Mouse (Mus musculus): ENCODE measurements around the gene Yae1d1. TPM values are rescaled to one million over a fixed set of nuclear protein-coding genes. Genes with fewer than 3 reads are reported as not detected.
"Not testable (repeated sequence)": the region's sequence is repeated elsewhere in the genome, so short reads cannot be mapped to it uniquely, and the experiment has no call there.

The Yae1d1 gene
- 10 to 100 TPM; 24.3 to 24.9 TPM for total RNA-seq (2021)
- long read RNA-seq, experiment 1, full-length matches to known transcripts = 25 of 26 reads
- long read RNA-seq, experiment 1, partial matches to known transcripts = 1 of 26 reads
- long read RNA-seq, experiment 1, other reads (novel, unspliced or antisense) = 0 of 26 reads
- long read RNA-seq, experiment 2, full-length matches to known transcripts = 48 of 51 reads
- long read RNA-seq, experiment 2, partial matches to known transcripts = 0 of 51 reads
- long read RNA-seq, experiment 2, other reads (novel, unspliced or antisense) = 3 of 51 reads

DNA sequence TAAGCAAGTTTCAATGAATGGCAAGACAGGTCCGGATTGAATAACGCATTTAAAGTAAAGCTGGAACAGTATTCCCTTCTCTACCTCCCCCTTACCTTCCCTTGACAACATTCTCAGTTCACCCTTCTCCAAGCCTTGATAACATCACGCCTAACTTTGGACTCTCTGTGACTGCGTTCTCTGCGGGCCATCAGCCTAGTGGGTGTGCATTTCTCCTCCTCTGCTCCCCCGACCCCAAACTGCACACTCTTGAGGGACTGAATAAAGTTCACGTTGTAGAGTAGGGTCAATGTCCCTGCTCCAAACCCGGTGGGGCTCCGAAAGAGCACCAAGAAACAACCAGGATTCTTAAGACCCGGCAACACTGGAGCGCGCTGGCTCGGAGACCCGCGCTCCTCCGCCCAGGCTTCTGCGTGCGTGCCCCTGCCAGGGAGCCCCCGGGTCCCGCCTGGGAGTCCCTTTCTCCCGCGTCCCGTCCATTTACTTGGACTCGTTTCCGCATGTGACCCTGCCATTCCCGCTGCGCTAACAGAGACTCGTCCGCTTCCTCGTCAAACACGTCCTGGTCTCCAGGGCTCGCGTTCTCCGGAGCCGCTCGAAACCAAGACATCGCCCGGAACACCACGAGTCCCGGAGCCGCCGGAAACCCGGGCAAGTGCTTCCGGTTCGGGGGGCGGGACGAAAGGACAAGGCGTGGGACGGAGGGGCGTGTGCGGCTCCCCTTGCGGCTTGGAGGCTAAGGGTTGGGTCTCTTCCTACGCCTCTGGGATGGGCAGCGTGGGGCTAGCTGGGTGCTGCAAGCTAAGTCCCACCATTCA lies at the start of gene Yae1d1:
Gene Yae1d1 (minus strand): TSS at position 653 of the 818 bp plus-strand sequence.
- DNase-seq (ENCODE audit: low spot score in 2 of 2) = peak; percentile 88 to 92

DNA sequence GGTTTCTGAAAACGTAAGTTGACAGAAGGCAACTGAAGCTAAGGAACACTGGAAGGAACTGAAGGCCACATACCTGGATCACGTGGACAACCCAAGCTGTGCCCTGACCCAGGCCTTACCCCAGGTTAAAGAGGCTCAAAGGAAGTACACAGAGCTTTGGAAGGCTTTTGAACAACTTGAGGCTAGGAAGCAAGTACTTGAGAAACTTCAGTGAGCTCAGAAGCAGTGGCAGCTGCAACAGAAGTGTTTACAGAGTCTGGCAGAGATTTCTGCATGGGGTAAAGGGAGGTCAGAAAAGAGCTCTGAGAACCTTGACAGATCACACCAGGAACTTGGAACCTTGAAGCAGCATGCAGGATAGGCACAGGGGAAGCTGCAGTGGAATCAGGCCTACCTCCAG lies 45.7 kb upstream of the Yae1d1 start:
- no peak for DNase-seq (ENCODE audit: low spot score in 2 of 2)

DNA sequence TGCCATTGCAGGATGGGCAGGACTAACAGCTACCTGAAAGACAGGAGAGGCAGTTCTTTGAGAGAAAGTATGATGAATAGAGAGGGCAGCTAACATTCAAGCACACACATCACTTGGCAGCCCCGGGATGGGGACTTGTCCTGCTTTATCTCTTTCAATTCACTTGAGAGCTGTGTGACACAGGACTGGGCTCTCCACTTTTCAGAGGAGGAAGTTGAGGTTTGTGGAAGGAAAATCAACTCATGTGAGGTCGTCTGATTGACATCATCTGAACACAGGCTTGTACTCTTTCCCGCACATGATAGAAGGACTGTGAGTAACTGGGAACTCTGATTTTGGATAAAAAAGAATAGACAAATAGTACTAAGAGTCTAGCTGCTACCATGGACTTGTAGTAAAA lies 23.5 kb upstream of the Yae1d1 start:
- DNase-seq (ENCODE audit: low spot score in 2 of 2) = no peak

DNA sequence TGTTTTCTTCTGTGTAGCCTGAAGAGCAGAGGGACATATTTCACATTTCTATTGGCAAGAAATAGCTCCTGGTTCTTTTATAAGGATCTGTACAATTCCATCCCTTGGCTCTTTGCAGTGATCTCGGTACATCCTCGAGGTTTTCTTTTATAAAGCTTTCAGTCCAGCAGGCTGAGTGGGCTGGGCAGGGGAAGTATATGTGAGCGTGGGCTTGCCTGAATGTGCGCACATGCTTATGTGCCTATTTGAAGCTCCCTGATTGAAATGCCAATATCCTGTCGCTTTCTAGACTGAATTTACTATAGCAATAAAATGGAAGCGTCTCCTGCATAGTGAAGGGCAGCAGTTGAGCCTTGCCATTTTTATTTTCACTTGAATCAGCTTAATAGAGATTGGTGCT lies 20.1 kb upstream of the Yae1d1 start:
- no peak for DNase-seq (ENCODE audit: low spot score in 2 of 2)

DNA sequence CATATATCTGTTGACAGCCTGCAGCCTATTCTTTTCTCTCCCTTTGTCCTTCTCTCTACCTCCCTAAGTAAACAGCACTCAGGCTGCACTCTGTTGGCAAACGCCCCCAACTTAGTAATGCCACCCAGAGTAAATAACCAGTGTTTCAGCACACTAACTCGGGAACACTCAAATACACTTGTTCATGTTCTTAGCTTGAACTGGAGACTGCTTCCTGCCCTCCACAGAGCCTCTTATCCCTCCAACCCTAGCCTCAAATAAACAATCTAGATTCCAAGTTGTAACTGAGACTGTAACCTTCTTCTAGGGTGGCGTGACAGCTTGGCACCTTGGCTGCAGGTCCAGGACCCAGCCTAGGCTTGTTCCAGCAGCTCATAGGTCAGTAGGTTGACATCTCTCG lies 17.9 kb upstream of the Yae1d1 start:
- DNase-seq (ENCODE audit: low spot score in 2 of 2) = no peak

DNA sequence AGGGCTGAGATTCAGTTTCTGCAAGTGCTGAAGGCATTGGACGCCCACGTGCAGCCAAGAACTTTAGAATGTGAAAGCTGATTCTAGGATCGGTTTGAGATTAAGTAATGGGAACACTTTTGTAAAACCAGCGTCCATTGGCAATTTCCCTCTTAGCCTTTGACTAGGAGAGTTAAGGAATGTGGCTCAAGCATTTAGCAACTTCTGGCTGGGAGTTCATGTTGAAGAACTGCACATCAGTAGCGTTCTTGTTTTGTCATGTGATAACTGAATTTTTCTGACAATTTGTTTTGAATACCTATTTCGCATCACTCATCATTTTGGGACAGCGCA lies 332 bp upstream of the Yae1d1 start:
- no peak for DNase-seq (ENCODE audit: low spot score in 2 of 2)

DNA sequence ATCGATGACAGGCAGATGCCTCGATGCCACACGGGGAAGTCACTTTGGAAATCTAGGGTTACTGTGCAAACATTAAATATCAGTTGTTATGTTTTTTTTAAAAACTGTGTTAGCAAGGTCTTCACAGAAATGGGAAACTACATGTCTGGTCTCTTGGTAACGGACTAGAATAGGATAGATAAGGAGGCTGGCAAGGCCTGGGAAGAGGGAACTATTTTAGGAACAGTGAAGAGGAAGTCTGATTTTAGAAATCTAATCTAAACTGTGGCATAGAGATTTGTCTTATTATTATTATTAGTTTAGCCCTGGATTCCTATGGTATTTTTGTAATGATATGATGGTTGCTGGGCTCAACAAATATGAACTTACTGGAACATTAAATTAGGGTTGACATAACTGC lies 1.1 kb downstream of the Yae1d1 start:
- DNase-seq (ENCODE audit: low spot score in 2 of 2) = no peak

DNA sequence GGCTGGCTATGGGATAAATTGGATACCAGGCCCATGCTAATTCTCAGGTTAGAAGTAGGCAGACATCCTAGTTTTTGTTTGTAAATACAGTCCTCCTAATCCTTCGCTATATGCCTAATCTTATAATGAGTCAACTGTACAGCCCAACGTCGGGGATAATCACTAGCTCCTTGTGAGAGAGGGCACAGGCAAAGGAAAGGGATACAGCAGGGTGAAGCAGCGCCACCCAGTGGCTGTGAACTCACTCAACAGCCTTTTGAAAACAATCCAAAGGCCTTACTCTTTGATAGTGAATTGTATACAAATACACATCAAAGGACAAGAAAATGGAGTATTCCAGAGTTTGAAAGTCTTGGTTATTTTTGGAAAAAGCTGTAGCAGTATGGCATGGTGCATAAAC lies 10.0 kb downstream of the Yae1d1 start:
- peak; percentile 52 to 60 for DNase-seq (ENCODE audit: low spot score in 2 of 2)

DNA sequence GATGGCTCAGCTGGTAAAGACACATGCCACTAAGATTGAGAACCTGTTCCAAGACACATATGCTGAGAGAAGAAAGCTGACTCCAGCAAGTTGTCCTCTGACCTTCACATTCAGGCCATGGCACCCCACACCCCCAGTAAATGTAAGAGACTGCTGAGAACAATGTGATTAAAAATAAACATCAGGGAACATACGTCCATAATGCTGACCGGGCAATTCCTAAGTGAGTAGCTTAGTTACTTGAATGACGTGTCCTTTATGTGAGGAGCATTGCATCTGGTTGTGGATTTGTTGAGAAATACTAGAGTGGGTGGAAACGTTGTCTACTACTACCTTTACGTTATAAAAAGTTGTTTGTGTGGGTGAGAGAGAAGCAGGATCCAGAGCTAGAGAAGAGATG lies 10.5 kb downstream of the Yae1d1 start:
- DNase-seq (ENCODE audit: low spot score in 2 of 2) = no peak

DNA sequence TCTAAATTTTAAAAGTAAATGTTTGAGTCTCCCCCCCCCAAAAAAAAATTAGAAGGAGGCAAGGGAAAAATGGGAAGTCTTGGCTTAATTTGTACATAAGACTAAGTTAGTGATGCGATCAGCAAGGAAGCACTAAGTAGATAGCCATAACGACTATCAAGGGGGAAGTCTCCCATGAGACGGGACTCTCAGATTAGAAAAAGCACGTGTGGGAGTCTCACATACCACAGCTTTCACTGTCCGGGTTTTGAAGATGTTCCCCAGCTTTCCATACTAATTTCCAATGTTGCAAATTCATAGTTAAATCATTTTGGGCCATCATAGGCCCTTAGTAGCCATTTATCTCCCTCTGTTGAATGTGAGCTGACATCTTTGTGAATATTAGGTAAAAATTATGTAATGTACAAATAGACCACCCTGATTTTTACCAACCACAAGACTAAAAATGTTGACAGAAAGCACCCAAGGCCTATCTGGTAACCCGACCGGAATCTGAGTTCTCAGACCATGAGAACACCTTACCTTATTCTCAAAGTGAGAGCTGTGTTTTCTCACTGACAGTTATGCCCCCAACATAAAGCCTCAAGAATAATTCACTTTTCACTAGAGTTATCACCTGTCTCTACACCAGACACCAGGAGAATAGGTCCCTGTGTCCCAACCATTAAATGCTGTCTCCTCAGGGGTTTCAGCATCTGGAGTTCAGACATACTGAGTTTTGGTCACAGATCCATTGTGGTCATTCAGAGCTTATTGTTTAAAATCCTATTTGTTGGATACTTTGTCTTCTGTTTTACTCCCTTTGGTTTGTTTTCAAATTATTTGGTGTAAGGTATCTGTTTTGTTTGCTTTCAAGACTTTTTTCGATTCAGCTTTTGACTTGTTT lies 16.1 kb downstream of the Yae1d1 start:
- no peak for DNase-seq (ENCODE audit: low spot score in 2 of 2)

DNA sequence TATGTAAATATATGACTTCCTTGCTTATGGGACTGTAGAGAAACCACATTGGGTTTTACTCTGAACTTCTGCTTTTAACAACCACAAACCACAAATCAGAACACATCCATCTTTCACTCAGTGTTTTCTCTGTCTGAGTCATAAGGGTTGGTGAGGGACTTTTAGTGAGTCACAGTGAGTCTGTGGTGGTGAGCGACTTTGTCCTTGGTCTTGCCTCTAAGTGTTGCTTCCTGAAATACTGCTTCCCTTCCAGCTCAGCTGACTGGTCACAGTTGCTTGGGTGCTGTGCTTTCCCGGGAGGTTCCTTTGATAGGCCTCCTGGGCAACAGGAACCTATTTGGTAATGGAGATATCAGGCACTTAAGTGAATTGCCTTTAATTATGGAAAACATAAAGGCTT lies 17.3 kb downstream of the Yae1d1 start:
- no peak for DNase-seq (ENCODE audit: low spot score in 2 of 2)

DNA sequence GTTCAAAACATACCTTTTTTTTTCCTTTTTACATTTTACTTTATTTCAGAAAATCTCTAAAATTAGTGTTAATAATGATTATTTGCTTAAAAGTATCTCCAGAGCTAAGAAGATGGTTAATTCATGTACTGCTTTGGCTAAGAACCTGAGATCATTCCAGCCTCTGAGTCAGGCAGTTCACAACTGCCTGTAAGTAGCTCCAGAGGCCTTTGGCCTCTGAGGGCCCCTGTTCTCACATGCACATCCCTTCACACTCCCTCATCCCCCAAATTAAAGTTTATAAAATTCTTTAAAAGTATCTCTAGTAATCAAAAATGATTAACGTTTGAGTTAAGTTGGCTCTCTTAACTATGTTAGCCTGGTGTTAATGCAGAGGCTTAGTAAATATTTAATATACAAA lies 17.7 kb downstream of the Yae1d1 start:
- DNase-seq (ENCODE audit: low spot score in 2 of 2) = no peak

DNA sequence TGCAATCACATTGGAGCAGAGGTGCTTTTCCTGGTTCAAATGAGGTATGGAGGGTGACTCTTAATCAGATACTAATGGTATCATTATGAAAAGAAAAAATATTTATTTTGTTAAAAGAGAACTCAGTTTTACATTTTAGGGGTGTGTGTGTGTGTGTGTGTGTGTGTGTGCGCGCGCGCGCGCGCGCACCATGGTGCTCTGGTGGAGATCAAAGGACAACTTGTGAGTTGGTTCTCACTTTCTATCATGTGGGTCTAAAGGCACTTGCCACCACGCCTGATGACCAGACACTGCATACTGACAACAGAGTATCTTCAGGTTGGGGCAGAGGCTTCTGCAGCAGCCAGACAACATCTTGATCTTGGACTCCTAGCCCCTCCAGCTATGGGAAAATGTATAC lies 18.4 kb downstream of the Yae1d1 start:
- DNase-seq (ENCODE audit: low spot score in 2 of 2) = no peak

DNA sequence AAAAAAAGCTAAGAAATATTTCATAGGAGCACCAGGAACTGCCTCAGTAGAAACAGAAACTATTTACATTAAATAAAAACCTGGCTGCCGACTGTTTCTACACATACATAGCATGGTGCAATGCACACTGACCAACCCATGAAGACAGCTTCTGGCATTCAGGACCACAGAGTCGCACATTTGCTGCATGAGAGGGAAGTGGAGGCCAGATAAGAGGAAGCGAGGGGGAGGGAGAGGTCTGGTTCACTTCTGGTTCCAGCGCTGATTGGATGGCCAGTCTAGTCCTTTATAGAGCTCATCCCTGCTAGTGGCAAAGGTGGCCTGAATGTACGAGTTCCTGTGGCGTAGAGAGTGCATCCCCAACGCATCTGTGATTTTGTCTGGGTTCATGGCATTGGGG lies 32.5 kb downstream of the Yae1d1 start:
- DNase-seq (ENCODE audit: low spot score in 2 of 2) = no peak

DNA sequence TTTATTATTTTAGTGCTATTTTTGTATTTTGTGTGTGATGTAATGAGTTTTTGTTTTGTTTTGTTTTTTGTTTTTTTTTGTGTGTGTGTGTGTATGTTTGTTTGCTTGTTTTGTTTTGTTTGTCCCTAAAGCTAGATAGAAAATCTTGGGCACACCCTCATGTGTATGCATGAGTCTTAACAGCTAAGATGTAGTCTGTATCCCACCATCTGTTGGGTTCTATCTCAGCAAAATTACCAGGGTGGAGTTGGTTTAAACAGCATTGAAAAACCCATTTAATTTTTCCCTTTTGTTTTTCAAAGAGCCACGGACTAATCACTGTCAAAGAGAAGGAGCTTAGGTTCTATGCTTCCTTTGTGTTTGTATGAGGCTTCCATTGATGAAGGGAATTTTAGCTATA lies 38.9 kb downstream of the Yae1d1 start:
- DNase-seq (ENCODE audit: low spot score in 2 of 2) = no peak

DNA sequence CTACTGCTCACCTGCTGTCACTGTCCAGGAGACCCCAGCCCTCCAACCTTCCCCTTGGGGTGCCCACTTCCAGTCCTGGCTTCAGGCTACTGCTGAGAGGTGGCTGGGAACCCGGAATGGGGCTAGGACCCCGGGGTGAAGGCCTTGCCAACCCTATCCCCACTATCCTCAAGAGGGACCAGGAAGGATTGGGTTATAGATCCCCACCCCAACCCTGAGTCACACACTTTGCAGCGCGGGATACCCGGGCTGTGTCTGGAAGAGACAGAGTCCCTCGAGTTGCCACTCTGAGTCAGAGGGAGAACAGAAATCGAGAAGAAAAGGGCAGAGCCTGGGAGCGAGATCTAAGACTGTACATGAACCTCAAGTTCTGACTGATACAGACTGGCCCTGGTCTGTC lies 42.6 kb downstream of the Yae1d1 start:
- not testable (repeated sequence) for DNase-seq (ENCODE audit: low spot score in 2 of 2)

DNA sequence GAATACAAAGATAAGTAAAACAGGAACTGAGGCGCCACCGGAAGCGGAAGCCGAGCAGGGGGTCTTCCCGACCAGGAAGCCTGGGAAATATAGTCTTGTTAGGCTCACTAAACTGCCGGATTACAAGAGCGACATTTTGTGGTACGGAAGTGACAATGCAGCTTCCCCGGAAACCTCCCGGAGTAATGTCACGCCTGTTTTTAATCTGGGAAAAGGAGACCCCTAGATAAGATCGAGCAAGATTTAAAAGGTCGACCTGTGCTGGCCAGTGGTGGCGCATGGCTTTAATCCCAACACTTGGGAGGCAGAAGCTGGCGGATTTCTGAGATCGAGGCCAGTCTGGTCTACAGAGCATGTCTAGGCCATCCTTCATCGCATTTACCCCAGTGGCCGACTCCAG lies 43.6 kb downstream of the Yae1d1 start:
- DNase-seq (ENCODE audit: low spot score in 2 of 2) = no peak

DNA sequence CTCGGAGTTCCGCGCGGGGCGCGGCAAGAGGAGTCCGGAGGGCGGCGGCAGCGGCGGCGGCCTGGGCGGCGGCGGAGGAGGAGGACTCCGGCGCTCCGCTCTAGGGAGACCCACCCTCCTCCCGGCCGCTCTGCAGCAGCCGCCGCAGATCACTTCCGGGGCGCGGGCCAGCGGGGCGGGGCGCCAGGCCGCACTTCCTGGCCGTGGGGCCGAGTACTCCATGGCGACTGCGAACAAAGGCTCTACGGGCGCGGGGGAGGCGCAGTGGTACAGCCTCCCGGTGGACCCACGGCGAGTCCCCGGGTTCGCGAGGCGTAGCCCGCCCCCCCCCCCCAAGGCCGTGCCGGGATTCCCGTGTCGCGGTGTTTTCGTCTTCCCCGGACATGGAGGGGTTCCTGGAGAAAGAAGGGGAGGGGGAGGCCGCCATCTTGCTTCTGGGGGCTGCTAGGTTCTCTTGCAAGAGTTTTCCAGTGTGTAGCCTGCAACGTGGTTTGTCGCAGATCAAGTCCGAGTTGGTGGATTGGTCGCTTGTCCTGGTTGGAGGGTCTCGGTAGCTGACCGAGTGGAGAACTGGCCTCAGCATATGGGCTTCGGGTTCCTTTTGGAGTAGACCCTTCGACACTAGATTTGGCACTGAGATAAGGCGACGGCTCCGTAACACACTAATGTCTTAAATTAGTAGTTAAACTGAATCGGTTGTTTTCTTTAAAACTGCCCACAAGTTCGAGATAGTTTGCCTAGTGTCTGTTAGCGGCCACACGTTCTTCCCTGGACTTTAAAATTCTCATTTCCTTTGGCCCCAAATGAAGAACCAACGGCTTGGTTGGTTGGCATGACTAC lies 48.9 kb downstream of the Yae1d1 start, which contains the start of gene Rala:
Gene Rala (minus strand): TSS at position 162 of the 840 bp plus-strand sequence.
- peak; percentile 91 to 96 for DNase-seq (ENCODE audit: low spot score in 2 of 2)

DNA sequence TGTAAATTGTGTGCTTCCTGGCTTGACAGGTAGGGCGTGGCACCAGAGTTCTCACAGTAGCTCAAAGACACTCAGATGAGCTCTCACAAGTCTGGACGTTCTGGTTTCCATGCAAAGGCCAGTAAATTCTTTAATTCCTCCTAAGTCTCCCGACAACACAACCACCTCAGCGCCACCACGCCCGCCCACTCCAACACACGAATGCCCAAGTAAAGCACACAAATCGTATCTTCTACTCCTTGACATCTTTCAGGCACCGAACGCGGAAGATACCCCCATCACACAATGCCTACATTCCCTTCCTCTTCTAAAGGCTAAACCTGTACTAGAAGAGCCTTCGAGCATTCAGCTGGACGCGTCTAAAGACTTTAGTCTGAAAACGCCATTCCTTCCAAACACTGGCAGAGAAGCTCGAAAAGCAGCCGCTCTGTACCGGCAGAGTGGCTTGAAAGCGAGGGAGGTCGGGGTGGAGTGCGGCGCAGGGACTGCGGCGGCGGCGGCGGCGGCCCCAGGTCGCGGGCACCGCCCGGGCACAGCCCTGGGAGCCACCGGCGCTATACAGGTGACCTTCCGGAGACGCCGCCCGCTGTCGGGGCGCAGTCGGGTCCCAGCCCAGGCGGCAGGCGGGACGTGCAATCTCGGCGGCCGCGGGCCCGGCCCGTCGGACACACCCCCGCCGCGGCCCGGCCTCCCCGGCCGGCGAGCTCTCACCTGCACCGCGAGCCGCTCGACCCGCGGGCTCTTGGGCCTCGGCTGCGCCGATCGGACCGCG lies 49.7 kb downstream of the Yae1d1 start:
- peak; percentile 15 to 35 for DNase-seq (ENCODE audit: low spot score in 2 of 2)

DNA sequence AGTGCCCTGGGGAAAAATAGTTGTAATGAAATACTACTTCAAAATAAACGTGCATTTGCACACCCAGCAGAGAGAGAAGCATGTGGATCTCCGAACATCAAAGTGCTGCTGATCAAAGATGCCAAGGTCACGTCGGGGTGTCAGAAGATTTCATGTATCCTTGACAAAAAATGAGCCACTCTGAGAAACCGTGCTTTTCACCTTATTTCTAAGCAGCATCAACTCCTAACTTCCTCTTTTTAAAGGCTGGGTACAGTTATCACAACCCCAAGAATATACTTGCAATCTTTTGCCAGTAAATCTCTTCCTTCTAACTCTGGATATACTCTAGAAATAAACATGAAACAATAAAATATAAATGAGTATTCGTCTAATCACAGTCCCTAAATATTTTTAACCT lies 50.8 kb downstream of the Yae1d1 start:
- DNase-seq (ENCODE audit: low spot score in 2 of 2) = no peak
